ENCODE assay signal across 12 mouse cellular contexts in genomic region chr12:99342160-99342559, GRCm38 (mm10).
DNase-seq lines count a peak whose midpoint lies in the region; ATAC-seq and TF ChIP-seq lines count a peak whose summit lies in the region.
"Had no signal": no experiment of that assay in that cellular context is flagged by ENCODE, and none has a peak within 500 bp of the region (broad histone marks: within the 10 kb centered on the region; RNA-seq: fewer than 3 reads in every experiment).

No protein-coding gene starts in this region.

- TF ChIP-seq CTCF in layer of hippocampus, adult 2 months (conservative IDR thresholded peaks at IDR 0.05) = peak; percentile 30

- H3K36me3 ChIP-seq in forebrain, embryonic 13.5 days (ENCODE audit: poor library complexity, severe bottlenecking) = peaks cover 12% of the 10 kb centered on the region; the same call in 1 of the 2 replicates
- no peaks in the 10 kb centered on the region for H3K36me3 ChIP-seq in midbrain, embryonic 15.5 days (replicated peaks)

- no peaks in the 10 kb centered on the region for H3K9me3 ChIP-seq in forebrain, embryonic 13.5 days (replicated peaks)
- no peaks in the 10 kb centered on the region for H3K9me3 ChIP-seq in midbrain, embryonic 15.5 days
- H3K9me3 ChIP-seq: heart, embryonic 13.5 days had no signal

- 10% methylated on average over 3 of the region's 3 CpGs for WGBS in forebrain, embryonic 13.5 days
- WGBS in midbrain, embryonic 15.5 days = 7% methylated on average over 3 of the region's 3 CpGs

- peaks cover 78% of the 10 kb centered on the region for H3K4me1 ChIP-seq in forebrain, embryonic 13.5 days
- H3K4me1 ChIP-seq in midbrain, embryonic 15.5 days = peaks cover 50% of the 10 kb centered on the region

- no peak overlapping the region for H3K9ac ChIP-seq in forebrain, embryonic 13.5 days
- H3K9ac ChIP-seq in midbrain, embryonic 15.5 days = no peak overlapping the region
- H3K9ac ChIP-seq: heart, embryonic 13.5 days had no signal

- H3K27ac ChIP-seq in layer of hippocampus, adult 2 months = peak overlapping the region; percentile 87
- peak overlapping the region; percentile 35 for H3K27ac ChIP-seq in forebrain, embryonic 13.5 days
- H3K27ac ChIP-seq in midbrain, embryonic 15.5 days = 0 out of 2 replicates have a peak overlapping the region, but pooled peaks have one; percentile 49
- H3K27ac ChIP-seq: heart, embryonic 13.5 days had no signal

- no peak overlapping the region for H3K4me3 ChIP-seq in layer of hippocampus, adult 2 months
- no peak overlapping the region for H3K4me3 ChIP-seq in forebrain, embryonic 13.5 days
- H3K4me3 ChIP-seq in midbrain, embryonic 15.5 days = no peak overlapping the region
- H3K4me3 ChIP-seq: heart, embryonic 13.5 days had no signal

- H3K27me3 ChIP-seq in forebrain, embryonic 13.5 days = no peaks in the 10 kb centered on the region
- no peaks in the 10 kb centered on the region for H3K27me3 ChIP-seq in midbrain, embryonic 15.5 days (replicated peaks)
- H3K27me3 ChIP-seq: CH12.LX; heart, embryonic 13.5 days had no signal

- no peak overlapping the region for H3K4me2 ChIP-seq in forebrain, embryonic 13.5 days
- H3K4me2 ChIP-seq in midbrain, embryonic 15.5 days = no peak overlapping the region
- H3K4me2 ChIP-seq: heart, embryonic 13.5 days had no signal

- ATAC-seq in forebrain, embryonic 13.5 days = no peak
- no peak for ATAC-seq in midbrain, embryonic 15.5 days (replicated peaks)

- no peak for DNase-seq in layer of hippocampus, adult 2 months (ENCODE audit: low spot score in 2 of 2)
- no peak for DNase-seq in layer of hippocampus, adult 18-20 months (ENCODE audit: low spot score in 2 of 2)
- peak; percentile 27 for DNase-seq in R1 (ENCODE audit: low read depth, low spot score)
- DNase-seq in thymus, postnatal 10 days (ENCODE audit: low spot score in 2 of 2) = no peak
- no peak for DNase-seq in thymus, postnatal 14 days
- DNase-seq in ovary, postnatal 10 days (ENCODE audit: low spot score) = no peak
- DNase-seq: kidney, adult 2 months; right cerebral cortex, postnatal 25 days had no signal

Comparison
In these comparisons a context has a peak if more than half of its experiments do, and no peak if none do; other contexts are left out.
1. H3K27ac ChIP-seq: peak in every context shown above with its lines; median percentile 87 in layer of hippocampus, adult 2 months; 49 in midbrain, embryonic 15.5 days; 35 in forebrain, embryonic 13.5 days.